Mouse (Mus musculus): ENCODE measurements around the gene Pdp2.

DNA sequence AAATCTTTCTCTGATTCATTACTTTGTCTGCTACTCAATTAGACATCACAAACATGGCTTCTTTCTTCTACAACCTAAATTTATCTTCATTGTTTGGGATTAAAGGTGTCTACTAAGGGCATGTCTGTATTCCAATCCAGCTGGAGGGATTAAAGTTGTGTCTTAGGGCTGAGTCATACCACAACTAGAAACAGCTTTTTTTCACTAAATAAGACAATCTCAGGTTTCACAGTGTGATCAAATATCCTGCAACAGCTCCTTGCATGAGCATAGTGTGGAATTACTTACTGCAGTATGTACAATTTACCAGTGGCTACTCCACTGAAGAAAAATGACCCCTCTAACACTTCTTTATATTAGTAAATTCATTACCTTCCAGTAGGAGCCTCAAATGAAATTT lies 30.5 kb upstream of the Pdp2 start:
- TF ChIP-seq CTCF (IDR thresholded peaks at IDR 0.05; ENCODE audit: insufficient read depth, low read length) (no peak), POLR2A (IDR thresholded peaks at IDR 0.05; ENCODE audit: borderline replicate concordance, extremely low read depth, low read depth, low read length) (no peak)
